Mouse (Mus musculus) 3T3-L1 (cell line): ENCODE measurements around the gene Gm28048.
A peak's percentile ranks its signal among the peaks of the same experiment; 100 is the strongest.

ENCODE experiments used
- DNase-seq: peaks from one replicate; pipeline ENCODE4 v3.0.0-alpha.2; 2015; ENCODE audit warnings: low read depth, low spot score

Gm28048 gene

GRCm38 (mm10) chr11:22799987-22800424 is 181.9 kb downstream of the Gm28048 start:
- peak; percentile 49 for DNase-seq

- no peak for DNase-seq
Measured at GRCm38 (mm10) chr11:22798916-22799315, 183.0 kb downstream of the Gm28048 start.

- no peak for DNase-seq
Measured at GRCm38 (mm10) chr11:22794734-22795133, 187.2 kb downstream of the Gm28048 start.

- no peak for DNase-seq
Measured at GRCm38 (mm10) chr11:22793881-22794203, 188.0 kb downstream of the Gm28048 start.

GRCm38 (mm10) chr11:22793176-22793880 is 188.6 kb downstream of the Gm28048 start:
- DNase-seq = no peak

GRCm38 (mm10) chr11:22792149-22792548 is 189.7 kb downstream of the Gm28048 start:
- no peak for DNase-seq

- no peak for DNase-seq
Measured at GRCm38 (mm10) chr11:22791726-22792125, 190.2 kb downstream of the Gm28048 start.

GRCm38 (mm10) chr11:22787833-22788232 is 194.1 kb downstream of the Gm28048 start:
- DNase-seq = no peak
